Mouse (Mus musculus) left cerebral cortex, postnatal 36 days (tissue): ENCODE data around the gene Endog. TPM values are rescaled to one million over a fixed set of nuclear protein-coding genes. Genes with fewer than 3 reads are reported as not detected.
"Not testable (repeated sequence)": the region's sequence is repeated elsewhere in the genome, so short reads cannot be mapped to it uniquely, and the experiment has no call there.

Source experiments
- DNase-seq, 2 experiments: peaks; one replicate each; pipeline ENCODE4 v3.0.0; 2021 to 2022; ENCODE audit warnings: low spot score in 2 of 2, mixed read lengths in 1 of 2
- intact Hi-C: fragments of 180-260 bp; cut with DNase I; formaldehyde crosslinking; loops from one replicate; pipeline ENCODE4 v1.15.1; 2025
- total RNA-seq, 2 experiments: library from RNA; stranded (reverse); gene quantifications; 2 replicates each; pipeline ENCODE4 v1.2.3; 2021

Endog gene
- total RNA-seq, 2 experiments from 2014 or later = 19.3 to 25.0 TPM

GRCm38 (mm10) chr2:30161809-30162208 lies 9.5 kb upstream of the Endog start:
- no peak for DNase-seq
- intact Hi-C loops = loop anchor here (5.0 to 10.0 kb wide), 2 partner anchors 35 to 87 kb away; partner anchors contain the start of gene Pkn3

GRCm38 (mm10) chr2:30164340-30164932 lies 6.9 kb upstream of the Endog start:
- intact Hi-C loops = loop anchor here (5.0 to 10.0 kb wide), 2 partner anchors 37 to 90 kb away; partner anchors contain the start of gene Pkn3
- no peak for DNase-seq

GRCm38 (mm10) chr2:30166677-30167076 lies 4.6 kb upstream of the Endog start:
- intact Hi-C loops = loop anchor here (10.0 kb wide), 1 partner anchor 92 kb away; the partner anchor contains the start of gene Pkn3
- no peak for DNase-seq

GRCm38 (mm10) chr2:30171997-30172382 lies 697 bp downstream of the Endog start:
- intact Hi-C loops = loop anchor here (10.0 kb wide), 1 partner anchor 63 kb away; the partner anchor contains the start of gene Lrrc8a

GRCm38 (mm10) chr2:30173541-30174240 lies 2.4 kb downstream of the Endog start:
- no peak for DNase-seq
- intact Hi-C loops = loop anchor here (10.0 kb wide), 1 partner anchor 61 kb away; the partner anchor contains the start of gene Lrrc8a

More at GRCm38 (mm10) chr2:30171997-30172382, 697 bp downstream of the Endog start:
- DNase-seq = no peak

- intact Hi-C loops = loop anchor here (10.0 kb wide), 1 partner anchor 59 kb away; the partner anchor contains the start of gene Lrrc8a
- DNase-seq = no peak
These were observed 4.6 kb downstream of the Endog start for GRCm38 (mm10) chr2:30175897-30176296.

- intact Hi-C loops = loop anchor here (10.0 kb wide), 1 partner anchor 58 kb away; the partner anchor contains the start of gene Lrrc8a
- DNase-seq = no peak
These were observed 5.3 kb downstream of the Endog start for GRCm38 (mm10) chr2:30176561-30176960.

- intact Hi-C loops = loop anchor here (10.0 kb wide), 1 partner anchor 57 kb away; the partner anchor contains the start of gene Lrrc8a
- peak; percentile 94 to 96 for DNase-seq
These were observed 6.7 kb downstream of the Endog start, which contains the start of gene Spout1 for GRCm38 (mm10) chr2:30177700-30178675. Gene Spout1 (minus strand): TSS chr2:30178459.

- intact Hi-C loops = loop anchor here (10.0 kb wide), 1 partner anchor 56 kb away; the partner anchor contains the start of gene Lrrc8a
- DNase-seq = not testable (repeated sequence)
These were observed 7.4 kb downstream of the Endog start for GRCm38 (mm10) chr2:30178711-30179110.

GRCm38 (mm10) chr2:30182424-30182823 lies 11.1 kb downstream of the Endog start:
- no peak for DNase-seq
- intact Hi-C loops = no loop called here

GRCm38 (mm10) chr2:30183721-30184120 lies 12.4 kb downstream of the Endog start:
- intact Hi-C loops = no loop called here
- DNase-seq = no peak

- intact Hi-C loops = no loop called here
- DNase-seq = no peak
These were observed 14.0 kb downstream of the Endog start for GRCm38 (mm10) chr2:30185276-30185675.

GRCm38 (mm10) chr2:30185681-30186080 lies 14.4 kb downstream of the Endog start:
- DNase-seq = no peak
- intact Hi-C loops = no loop called here

- DNase-seq = no peak
- intact Hi-C loops = no loop called here
These were observed 20.7 kb downstream of the Endog start for GRCm38 (mm10) chr2:30191790-30192580.

GRCm38 (mm10) chr2:30194656-30195055 lies 23.4 kb downstream of the Endog start:
- intact Hi-C loops = no loop called here
- DNase-seq = no peak

GRCm38 (mm10) chr2:30198021-30198420 lies 26.7 kb downstream of the Endog start:
- DNase-seq = no peak
- intact Hi-C loops = no loop called here

- no peak for DNase-seq
- intact Hi-C loops = no loop called here
These were observed 28.7 kb downstream of the Endog start for GRCm38 (mm10) chr2:30199984-30200383.

GRCm38 (mm10) chr2:30200388-30200925 lies 29.2 kb downstream of the Endog start:
- DNase-seq = no peak
- intact Hi-C loops = no loop called here
